Mouse (Mus musculus): ENCODE data around the gene Pitpnc1.

Pitpnc1 gene

DNA sequence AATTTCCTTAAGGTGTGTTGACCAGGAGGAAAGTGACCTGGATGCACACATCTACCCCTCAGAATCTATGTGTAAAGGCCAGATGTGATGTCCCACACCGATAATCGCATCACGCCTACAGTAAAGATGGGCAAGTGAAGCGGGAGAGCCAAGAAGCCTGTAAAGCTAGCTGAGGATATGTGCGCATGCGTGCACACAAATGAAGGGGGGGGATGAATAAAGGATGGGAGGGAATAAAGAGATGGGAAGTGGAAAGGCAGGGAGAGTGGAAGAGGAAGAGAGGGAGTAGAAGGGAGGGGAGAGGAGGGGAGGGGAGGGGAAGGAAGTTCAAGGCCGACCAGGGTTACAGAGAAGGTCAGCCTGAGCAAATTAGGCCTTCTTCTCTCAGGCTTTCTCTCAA lies 61.6 kb downstream of the Pitpnc1 start:
- no peak for DNase-seq (ENCODE audit: low read depth, low spot score)

DNA sequence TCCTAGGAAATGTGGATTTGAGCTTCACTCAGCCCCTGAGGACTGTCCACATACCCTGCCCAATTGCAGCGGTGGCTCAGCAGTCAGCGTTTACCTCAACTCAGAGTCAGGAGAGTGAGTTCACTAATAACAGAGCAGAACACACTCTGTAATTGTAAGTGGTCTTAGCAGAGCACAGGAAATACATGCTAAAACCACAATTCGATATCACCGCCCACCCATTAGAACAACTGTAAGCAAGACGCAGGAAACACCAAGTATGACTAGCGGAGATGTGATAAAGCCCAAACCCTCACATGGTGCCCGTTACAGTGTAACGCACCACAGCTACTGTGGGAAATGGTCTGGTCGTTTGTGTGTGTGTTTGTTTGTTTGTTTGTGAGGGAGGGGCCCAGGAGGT lies 62.8 kb downstream of the Pitpnc1 start:
- peak; percentile 40 for DNase-seq (ENCODE audit: low read depth, low spot score)

- no peak for DNase-seq (ENCODE audit: low read depth, low spot score)
Measured at GRCm38 (mm10) chr11:107405606-107406333, 64.7 kb downstream of the Pitpnc1 start.

GRCm38 (mm10) chr11:107403309-107403708 lies 67.2 kb downstream of the Pitpnc1 start:
- DNase-seq (ENCODE audit: low read depth, low spot score): no peak

GRCm38 (mm10) chr11:107401839-107402590 lies 68.5 kb downstream of the Pitpnc1 start:
- no peak for DNase-seq (ENCODE audit: low read depth, low spot score)

DNA sequence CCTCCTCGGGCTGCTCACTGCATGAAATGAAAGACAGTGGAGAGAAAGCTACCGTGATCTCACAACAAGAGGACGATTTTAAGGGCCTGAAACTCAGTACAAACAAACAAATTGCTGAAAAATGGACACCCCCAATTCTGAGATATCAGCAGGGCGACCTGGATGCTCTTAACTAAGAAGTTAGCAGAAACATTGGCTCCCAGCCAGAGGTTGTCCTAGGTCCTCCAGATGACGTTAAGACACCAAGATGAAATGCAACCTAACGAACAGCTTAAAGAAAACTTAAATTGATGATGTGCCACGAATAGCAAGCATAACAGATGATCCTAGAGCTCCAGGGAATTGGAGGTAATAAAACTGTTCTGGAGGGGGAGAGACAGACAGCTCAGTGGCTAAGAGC lies 69.7 kb downstream of the Pitpnc1 start:
- DNase-seq (ENCODE audit: low read depth, low spot score): no peak

DNA sequence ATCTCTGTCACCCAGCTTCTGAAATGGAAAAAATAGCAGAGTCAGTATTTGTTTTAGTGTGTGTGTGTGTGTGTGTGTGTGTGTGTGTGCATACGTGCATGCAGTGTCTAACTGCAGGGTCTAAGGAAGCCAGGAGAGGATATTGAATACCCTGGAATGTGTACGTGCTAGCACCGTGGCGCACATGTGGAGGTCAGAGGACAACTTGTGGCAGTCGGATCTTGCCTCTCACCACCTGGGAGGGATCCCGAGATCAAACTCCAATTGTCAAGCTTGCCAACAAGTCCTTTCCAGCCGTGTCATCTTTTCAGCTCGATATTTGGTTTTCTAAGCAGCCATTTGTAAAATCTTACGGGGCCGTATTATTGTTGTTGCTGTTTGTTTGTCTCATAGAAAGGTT lies 70.5 kb downstream of the Pitpnc1 start:
- no peak for DNase-seq (ENCODE audit: low read depth, low spot score)

DNA sequence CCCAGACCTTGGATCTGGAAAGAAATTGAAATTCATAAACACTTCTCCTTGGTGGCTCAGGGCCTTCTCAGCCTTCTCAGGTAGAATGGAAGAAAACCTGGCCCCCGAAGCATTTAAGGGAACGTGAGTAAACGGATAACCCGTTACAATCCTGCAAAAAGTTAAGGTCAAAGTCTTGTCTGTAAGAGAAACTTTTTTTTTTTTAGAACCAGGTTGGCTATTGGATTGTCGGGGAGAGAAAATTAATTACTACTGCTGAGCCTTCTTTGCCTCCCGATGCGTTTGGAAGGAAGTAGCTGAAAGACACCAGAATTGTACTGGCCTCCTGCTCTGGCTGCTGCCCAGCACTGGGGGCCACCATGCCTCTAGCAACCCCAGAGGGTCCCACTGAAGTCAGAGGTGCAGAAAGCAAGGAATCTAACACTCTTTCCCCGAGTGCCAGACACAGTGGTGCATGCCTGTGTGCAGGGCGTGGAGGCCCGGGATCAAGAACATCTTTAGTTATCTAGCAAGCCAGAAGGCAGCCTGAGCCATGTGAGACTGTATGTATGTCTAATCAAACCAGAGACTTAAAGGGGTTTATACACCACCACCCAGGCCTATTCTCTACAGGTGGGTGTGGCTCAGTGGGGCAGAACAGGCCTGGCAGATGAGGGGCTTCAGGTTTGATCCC lies 73.0 kb downstream of the Pitpnc1 start:
- DNase-seq (ENCODE audit: low read depth, low spot score): no peak

DNA sequence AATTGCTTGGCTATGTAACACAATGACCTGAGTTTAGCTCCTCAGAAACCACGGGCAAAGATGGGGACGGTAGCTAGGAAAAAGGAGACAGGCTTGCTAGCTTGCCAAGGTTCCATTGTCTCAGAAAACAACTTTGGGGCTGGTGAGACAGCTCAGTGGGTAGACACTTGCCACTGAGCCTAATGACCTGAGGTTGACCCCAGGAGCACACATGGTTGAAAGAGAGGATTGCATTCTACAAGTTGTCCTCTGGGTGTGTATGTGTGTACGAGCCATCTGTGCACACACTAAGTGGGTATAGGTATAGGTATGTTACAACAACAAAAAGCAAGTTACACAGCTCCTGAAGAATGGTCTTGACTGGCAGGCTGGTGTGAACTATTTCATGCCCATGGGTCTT lies 76.3 kb downstream of the Pitpnc1 start:
- peak; percentile 20 for DNase-seq (ENCODE audit: low read depth, low spot score)

- peak; percentile 61 for DNase-seq (ENCODE audit: low read depth, low spot score)
Measured at GRCm38 (mm10) chr11:107393828-107394165, 76.7 kb downstream of the Pitpnc1 start.

GRCm38 (mm10) chr11:107393154-107393827 lies 77.2 kb downstream of the Pitpnc1 start:
- peak; percentile 64 for DNase-seq (ENCODE audit: low read depth, low spot score)

- DNase-seq (ENCODE audit: low read depth, low spot score): no peak
Measured at GRCm38 (mm10) chr11:107390540-107390939, 80.0 kb downstream of the Pitpnc1 start.

- no peak for DNase-seq (ENCODE audit: low read depth, low spot score)
Measured at GRCm38 (mm10) chr11:107390001-107390400, 80.5 kb downstream of the Pitpnc1 start.

- no peak for DNase-seq (ENCODE audit: low read depth, low spot score)
Measured at GRCm38 (mm10) chr11:107386481-107386880, 84.0 kb downstream of the Pitpnc1 start.

GRCm38 (mm10) chr11:107385306-107385705 lies 85.2 kb downstream of the Pitpnc1 start:
- peak; percentile 67 for DNase-seq (ENCODE audit: low read depth, low spot score)

DNA sequence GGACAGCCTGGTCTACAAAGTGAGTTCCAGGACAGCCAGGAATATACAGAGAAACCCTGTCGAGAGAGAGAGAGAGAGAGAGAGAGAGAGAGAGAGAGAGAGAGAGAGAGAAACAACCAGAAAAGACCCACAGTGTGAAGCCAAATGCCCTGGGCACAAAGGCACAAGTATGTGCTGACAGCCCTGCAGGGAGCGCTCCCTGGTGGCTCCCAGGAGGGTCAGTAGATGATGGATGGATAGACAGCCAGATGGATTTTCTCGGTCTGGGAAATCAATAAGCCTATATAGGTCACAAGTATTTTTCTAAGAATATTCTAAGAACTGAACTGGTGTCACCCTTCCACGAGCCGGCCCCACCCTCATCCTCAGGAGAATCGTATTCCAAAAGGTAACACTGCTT lies 86.5 kb downstream of the Pitpnc1 start:
- DNase-seq (ENCODE audit: low read depth, low spot score): no peak

- DNase-seq (ENCODE audit: low read depth, low spot score): no peak
Measured at GRCm38 (mm10) chr11:107379965-107380364, 90.5 kb downstream of the Pitpnc1 start.

DNA sequence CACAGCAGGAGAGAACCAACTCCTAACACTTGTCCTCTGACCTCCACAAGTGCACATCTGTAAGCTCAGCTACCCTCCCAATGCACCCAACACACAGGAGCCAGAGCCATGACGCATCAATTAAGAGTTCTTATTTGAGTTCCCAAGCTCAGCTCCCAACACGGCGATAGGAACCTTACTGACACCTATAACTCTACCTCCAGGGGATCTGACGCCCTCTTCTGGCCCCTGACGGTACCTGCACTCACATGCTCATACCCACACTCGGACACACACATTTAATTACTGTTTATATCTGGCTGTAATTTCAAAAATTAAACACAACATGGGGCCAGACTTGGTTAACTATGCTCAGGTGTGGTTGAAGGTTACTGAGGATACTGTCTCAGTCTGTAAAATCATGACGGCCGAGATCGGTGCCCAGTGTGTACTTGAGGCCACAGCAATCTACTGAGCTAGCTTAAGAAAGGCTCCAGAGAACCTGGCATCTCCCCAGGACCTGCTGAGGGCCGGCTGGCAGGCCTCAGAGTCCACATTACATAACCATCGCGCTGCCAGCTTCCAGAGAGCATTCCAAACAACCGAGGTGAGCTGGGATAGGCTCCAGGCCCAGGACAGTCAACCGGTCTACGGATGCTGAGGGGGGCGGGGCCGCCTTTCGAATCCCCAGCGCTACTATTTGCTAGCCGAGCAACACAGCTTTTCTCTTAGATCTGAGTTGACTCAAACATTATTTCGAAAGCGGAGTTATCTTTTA lies 91.2 kb downstream of the Pitpnc1 start:
- DNase-seq (ENCODE audit: low read depth, low spot score): no peak

- no peak for DNase-seq (ENCODE audit: low read depth, low spot score)
Measured at GRCm38 (mm10) chr11:107377326-107377725, 93.2 kb downstream of the Pitpnc1 start.

DNA sequence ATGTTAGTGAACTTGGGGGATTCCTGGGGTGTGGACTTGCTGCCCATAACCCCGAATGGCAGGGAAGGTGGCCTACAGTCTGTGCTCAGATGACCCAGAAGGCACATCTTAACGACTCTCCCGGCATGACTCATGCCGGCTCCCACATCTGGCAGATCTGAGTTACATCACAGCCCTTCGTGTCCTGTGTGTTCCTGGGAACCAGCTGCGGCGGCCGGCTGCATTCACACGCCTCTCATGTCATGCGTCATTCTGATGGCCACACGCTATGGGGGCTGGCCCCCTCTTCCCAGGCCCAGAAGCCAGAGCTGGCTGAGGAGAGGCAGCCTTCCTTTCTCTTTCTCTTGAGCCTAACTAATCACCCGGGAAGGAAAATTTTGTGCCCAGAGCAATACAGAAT lies 94.2 kb downstream of the Pitpnc1 start:
- no peak for DNase-seq (ENCODE audit: low read depth, low spot score)

DNA sequence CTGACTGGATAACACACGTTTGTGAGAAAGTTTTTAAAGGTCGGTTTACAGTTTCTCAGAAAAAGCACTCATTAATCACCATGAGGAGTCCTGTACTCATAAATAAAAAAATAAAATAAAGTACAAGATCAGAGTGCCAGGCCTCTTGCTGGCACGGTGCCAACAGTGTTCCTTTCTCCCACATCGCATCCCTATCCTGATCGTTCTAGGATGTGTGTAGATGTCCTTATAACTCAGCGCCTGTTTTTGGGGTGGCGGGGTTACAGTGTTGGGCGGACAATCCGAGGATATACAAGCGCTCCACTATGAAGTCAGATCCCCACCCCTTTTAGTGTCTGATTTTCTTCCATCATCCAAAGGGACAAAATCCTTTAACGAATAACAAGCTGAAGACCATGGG lies 94.7 kb downstream of the Pitpnc1 start:
- DNase-seq (ENCODE audit: low read depth, low spot score): no peak

Data from CD4-positive helper T cell, adult 2 months (primary cell).